Mouse (Mus musculus) bone marrow macrophage, adult 2 months (primary cell): Measurements from ENCODE around the gene Fryl.

Experiments used
- CTCF ChIP-seq: IDR thresholded peaks from 2 replicates; pipeline ENCODE4 v1.5.1; 2012; ENCODE audit warnings: low read depth, mild to moderate bottlenecking, low read length, moderate library complexity
- POLR2A ChIP-seq: IDR thresholded peaks from 2 replicates; pipeline ENCODE4 v1.6.1; 2012; ENCODE audit warnings: mild to moderate bottlenecking, low read depth, low read length, borderline replicate concordance

DNA sequence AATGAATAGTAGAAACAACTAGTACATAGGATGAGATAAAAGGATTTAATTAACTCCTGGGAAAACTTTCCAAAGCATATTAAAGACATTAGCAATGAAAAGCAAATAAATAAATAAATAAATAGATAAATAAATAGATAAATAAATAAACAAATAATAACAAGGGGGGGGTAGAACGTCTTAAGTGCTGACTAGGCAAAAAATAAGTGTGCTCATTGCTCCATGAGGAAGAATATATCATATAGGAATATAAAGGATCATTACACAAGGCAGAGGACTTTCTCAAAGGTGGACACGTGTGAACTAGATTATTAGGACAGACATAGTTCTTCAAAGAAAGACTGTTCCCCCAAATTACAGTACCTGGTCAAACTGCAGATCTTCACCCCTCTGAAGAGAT lies 120.5 kb downstream of the Fryl start:
- TF ChIP-seq CTCF (no peak), POLR2A (no peak)
